Mouse (Mus musculus): Measurements from ENCODE around the gene Rbm3.
"Not testable (repeated sequence)": the region's sequence is repeated elsewhere in the genome, so short reads cannot be mapped to it uniquely, and the experiment has no call there.

Gene Rbm3

DNA sequence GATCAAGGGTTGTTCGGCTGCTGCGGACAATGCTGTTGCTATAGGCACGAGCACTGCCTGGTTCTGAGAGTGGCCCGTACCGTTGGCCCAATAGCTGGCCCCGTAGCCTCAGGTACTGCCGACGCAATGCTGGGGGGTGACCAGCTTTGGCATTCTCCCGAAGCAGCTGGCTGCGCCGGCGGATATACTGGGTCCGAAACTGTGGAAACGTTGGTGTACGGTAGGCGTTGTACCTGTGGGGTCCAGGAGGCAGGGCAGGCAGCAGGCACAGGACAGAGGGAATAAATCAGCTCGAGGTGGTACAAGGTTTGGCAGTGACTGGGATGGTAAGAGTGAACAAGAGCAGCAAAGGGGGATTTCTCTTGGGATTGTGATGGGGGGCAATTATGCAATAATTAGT lies 14.3 kb downstream of the Rbm3 start:
- DNase-seq (ENCODE audit: low read depth, low spot score), result no peak

DNA sequence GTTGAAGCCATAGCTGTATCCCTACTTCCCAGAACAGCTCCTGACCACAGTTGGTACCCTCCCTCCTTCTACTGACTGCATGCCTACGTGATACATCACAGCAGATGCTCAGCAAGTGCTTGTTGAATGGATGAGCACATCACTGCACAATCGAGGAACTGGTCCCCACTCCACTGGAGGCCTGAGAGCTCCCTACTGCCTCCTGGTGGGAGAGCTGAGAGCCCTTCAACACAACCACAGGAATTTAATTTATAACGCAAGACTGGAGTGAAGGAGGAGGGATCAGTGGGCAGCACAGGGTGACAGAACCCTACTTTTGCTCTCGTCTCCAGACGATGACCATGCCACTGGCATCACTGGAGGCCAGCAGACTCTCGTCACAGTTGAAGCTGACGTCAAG lies 20.4 kb downstream of the Rbm3 start:
- no peak for DNase-seq (ENCODE audit: low read depth, low spot score)

DNA sequence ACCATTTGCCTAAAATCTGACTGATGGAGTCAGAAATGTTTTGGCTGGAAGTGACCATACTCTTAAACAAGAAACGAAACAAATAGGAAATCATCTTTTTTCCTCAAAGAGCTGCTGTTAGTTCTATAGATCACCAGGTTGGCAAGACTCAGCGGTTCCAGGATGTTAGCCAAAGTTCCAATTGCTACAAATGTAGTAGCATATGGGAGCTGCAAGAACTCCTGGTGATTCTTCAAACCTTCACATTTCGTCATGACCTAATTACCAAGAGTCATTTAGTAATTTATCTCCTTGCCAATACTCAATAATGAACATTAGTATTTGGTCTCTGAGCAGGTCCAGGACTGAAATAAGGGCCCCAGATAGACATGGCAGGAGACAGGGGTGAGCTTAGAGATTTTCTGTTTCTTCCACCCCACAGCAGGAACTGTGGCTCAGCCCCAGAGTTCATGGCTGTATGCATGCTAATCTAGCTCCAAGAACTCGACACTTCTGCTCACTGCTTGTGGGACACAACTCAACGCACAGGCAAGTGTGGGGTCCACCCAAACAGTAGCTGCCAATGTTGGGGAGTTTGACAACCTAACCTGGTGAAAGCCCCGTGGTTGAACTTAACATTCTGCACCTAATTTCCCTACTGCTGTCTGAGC lies 21.7 kb downstream of the Rbm3 start:
- DNase-seq (ENCODE audit: low read depth, low spot score), result no peak

DNA sequence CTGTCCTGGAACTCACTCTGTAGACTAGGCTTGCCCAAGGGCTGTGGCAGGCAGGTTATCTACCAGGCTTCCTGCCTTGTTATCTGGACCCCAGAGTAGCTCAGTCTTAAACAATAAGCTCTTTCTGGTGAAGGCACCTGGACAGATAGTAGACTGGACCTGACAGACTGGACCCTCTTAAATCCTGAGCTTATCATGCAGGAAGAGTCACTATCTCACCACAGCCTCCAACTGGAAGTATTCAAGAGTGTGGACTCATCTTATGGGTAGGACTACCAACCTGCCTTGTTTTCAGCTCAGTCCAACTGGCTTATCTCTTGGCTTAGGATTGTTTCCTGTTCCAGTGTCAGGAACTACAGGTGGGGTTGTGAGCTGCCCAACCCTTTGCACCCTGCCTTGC lies 28.4 kb downstream of the Rbm3 start:
- DNase-seq (ENCODE audit: low read depth, low spot score), result no peak

DNA sequence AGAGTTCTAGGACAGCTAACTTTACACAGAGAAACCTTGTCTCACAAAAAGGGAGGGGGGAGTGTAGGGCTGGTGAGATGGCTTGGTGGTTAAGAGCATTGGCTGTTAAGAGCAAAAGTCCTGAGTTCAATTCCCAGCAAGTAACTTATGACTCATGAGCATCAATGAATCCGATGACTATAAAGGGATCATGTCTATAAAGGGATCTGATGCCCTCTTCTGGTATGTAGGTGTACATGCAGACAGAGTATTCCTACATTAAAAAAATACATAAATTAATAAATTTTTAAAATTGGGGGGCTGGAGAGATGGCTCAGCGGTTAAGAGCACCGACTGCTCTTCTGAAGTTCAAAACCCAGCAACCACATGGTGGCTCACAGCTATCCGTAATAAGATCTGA lies 30.4 kb downstream of the Rbm3 start:
- DNase-seq (ENCODE audit: low read depth, low spot score), result no peak

DNA sequence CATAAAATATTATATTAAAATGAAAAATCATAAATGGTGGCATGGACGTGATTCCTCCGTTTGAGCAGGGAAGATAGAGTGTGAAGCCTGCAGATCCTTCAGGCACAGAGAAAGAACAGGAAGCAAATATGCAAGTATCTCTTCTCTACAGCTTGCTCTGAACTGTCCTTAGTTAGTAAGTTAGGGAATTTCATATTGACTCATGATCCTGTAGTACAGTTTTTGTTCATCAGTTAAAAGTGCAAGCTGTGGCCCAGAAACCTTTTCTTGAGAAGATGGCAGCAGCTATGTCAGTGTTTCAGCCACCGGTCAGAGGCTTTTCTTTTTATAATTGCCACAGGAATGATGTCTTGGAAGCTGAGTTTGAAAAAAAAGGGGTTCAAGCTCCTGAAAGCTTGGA lies 40.7 kb downstream of the Rbm3 start:
- no peak for DNase-seq (ENCODE audit: low read depth, low spot score)

DNA sequence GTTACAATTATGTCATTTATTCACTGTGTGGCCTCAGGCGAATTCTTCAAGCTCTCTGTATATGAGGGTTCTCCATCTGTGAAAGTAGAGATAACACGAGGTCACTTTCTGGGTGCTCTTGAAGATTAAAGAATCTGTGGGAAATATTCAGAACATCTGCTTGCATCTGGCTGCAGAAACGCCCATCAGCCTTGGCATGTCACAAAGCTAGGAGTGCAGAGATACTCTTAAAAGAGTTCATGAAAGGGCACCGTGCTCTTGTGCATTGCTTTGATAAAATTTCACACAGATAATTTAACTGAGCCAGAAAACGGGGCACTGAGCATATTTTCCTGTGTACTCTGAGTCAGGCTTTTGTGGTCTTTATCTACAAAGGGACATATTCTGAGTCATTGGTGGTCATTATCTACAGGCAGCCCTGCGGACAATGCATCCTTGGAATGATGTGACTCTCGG lies 43.4 kb downstream of the Rbm3 start:
- DNase-seq (ENCODE audit: low read depth, low spot score), result no peak

DNA sequence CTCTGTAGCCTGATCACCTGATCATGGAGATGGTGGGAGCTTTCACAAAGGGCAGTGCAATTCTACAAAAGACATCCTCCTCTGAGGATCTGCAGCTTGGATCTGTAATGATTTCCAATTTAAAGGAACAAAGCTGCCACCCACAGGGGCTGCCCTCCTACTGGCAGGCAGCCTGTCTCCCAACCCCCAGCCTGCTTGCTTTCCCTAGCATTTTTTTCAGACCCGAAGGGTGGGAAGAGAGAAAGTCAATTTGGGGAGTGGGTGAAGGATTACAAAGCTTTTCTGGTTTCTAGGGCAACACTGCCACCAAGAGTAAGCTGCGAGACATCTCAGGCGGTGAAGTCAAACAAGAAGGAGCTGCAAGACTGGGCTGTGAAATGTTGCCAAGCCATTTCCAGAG lies 44.7 kb downstream of the Rbm3 start:
- DNase-seq (ENCODE audit: low read depth, low spot score), result no peak

DNA sequence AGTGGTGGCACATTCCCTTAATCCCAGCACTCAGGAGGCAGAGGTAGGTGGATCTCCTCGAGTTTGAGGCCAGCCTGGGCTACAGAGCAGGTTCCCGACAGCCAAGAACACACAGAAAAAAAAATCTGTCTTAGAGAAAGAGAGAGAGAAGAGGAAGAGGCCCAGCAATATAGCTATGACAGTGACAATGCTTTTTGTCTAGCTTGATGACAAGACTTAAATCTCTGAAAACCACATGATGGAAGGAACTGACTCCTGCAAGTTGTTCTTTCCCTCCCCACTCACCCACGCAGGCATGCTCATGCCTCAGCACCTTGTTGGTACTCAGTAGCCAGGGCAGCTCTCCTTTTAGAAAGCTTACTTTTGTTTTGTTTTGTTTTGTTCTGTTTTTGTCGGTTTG lies 46.2 kb downstream of the Rbm3 start:
- DNase-seq (ENCODE audit: low read depth, low spot score), result no peak

DNA sequence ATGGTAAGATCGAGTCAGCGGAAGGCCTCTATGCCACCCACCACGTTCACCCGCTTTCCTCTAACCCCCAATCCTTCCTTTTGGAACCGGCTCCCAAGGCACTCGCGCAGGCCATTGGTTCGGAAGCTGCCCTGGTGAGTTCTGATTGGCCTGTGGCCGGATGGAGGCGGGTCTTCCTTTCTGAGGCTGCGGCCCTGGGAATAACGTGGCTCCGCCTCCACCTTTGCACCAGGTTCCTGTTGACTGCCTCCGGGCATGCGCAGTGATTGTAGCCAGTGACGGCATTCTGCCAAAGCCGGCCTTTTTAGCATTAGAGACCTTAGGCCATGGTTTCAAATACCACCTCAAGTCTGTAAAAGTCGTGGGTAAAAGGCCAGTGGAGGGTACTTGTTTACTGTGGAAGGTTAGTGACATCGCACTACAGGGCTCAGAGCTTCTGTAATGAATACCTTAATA lies 48.9 kb downstream of the Rbm3 start:
- peak; percentile 98 for DNase-seq (ENCODE audit: low read depth, low spot score)

DNA sequence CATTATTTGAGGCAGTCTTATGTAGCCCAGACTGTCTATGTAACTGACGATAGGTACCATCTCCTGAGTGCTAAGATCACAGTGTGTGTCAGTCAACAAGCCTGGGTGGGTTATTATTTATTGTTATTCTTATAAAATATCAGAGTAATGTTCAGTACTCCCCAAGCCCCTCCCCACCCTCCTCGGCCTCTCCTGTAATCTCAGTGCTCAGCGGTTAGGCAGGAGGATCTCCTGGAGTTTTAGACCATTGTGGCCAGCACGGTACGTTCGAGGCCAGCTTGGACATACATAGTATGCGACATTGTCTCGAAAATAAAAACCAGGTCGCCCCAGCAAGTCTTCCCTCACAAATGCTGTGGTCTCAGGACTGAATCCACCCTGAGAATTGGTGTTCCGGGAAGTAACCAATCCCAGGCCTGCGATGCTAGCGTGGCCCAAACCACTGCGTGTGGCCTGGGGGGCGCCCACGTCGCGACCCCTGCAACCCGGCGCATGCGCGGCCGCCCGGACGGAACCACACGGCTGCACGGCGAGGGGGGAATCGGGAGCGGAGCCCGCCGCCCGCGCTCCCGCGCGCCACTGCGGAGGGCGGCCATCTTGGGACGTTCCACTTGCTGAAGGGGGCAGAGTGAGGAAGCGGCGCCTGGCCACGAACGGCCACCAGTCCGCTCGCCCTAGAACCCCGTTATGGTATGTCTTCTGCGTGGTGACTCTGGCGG lies 49.5 kb downstream of the Rbm3 start:
- DNase-seq (ENCODE audit: low read depth, low spot score), result not testable (repeated sequence)

DNA sequence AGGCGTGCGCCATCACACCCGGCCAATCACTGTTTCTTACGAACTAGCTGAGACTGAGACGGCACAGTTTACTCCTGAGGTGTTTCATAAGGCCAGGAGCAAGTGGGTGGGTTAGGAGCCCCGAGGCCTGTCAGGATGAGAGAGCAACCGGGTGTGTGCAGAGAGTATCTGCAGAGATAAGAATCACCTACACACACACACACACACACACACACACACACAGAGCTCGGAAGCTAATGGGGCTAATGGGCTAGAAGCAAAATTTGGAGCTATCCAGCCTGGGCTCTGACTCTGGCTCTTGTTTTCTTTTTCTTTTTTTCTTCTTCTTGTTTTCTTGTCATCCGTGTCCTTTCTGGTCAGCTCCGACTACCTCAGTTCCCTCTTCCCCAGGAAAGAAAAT lies 50.1 kb downstream of the Rbm3 start:
- DNase-seq (ENCODE audit: low read depth, low spot score), result no peak

DNA sequence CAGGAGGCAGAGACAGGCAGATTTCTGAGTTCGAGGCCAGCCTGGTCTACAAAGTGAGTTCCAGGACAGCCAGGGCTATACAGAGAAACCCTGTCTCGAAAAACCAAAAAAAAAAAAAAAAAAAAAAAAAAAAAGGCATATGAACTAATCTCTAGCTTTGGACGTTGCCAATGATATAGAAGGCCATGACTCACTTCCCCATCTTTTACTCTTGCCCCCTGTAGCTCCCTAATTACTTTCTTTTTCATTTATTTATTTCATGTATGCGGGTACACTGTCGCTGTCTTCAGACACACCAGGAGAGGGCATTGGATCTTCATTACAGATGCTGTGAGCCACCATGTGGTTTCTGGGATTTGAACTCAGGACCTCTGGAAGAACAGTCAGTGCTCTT lies 54.7 kb downstream of the Rbm3 start:
- not testable (repeated sequence) for DNase-seq (ENCODE audit: low read depth, low spot score)

DNA sequence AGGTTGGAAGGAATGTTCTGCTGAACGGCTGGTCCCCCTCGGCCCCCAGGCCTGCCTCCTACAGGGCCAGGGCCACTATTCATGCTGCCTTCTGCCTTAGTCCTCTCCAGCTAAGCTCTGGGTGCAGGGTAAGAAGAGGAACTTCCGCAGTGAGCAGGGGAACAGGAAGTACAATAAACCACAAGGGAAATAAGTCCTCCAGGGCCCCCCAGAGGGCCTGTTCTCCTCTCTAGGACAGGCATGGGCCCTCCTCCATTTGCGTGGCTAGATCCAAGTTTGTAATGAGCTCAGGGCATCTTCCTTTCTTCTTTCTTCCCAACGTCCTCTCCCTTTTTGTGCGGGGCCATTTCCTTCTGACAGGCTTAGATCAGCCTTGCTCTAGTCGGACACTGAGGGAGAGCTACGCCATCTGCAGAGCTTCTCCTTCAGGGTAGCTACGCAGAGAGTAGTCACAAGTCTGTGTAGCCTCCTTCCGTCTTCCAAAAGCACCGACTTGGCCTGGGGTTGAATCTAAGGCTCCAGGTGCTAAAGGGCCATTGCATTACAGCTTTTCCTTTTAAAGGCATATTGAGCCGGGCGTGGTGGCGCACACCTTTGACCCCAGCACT lies 55.2 kb downstream of the Rbm3 start, which contains the start of gene Was:
TSS of gene Was (minus strand) at position 153 of the 608 bp plus-strand sequence.
- DNase-seq (ENCODE audit: low read depth, low spot score), result no peak

DNA sequence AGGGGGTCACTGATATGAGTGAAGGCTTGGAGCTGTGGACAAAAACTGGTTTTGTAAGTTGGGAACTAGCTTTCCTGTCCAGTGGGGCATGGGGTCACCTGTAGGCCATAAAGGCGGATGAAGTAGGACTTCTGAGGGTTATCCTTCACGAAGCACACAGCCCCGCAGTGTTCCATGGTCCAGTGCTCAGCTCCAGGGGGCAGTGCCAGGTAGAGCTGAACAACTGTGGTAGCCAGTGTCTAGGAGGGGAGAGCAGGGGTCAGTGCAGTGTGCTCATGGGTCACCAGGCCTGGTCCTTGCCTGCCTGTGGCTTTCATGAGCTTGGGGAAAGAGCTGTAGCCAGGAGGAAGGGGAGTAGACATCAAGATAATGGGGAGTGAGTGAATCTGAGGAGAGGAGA lies 55.9 kb downstream of the Rbm3 start:
- DNase-seq (ENCODE audit: low read depth, low spot score), result no peak

Data from skeletal muscle tissue, adult 2 months (tissue).